Mouse (Mus musculus): ENCODE data around the gene Mon2.
A peak's percentile ranks its signal among the peaks of the same experiment; 100 is the strongest.

Mon2 gene

DNA sequence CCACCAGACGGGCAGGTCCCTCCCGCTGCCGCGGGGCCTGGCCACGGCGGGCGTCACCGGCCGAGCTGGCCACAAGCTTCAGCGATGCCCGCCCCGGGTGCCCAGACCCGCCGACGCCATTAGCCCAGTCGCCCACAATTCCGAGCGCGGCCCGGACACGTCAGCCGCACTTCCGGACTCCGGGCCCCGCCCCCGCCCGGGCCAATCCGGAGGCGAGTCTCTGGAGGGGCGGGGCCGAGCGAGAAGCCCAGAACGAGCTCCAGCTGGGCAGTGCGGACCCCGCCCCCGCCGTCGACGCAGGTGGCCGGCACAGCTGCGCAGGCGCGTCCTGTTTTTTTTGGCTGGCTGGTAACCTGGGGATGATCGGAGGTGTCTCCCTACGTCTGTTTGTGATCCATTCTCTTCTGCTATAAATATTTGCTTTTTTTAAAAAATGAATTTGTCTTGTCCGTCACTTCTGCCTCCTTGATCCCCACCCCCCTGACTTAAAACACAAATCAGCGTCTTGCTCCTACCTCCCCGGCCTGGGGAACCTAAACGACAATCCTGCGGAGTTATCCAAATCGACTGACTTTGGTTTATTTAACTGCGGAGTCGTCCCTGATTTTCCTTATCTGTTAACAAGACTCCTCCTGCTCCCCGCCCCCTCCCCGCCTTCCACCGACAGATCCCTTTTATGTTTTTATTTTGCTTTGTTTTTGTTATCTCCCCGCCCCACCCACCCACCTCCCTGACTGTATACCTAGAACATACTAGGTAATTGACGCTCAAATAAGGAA is at the start of gene Mon2:
Gene Mon2, minus strand, starts transcription at position 261 of the 779 bp plus-strand sequence.
- DNase-seq: peak; percentile 99

- peak; percentile 14 for DNase-seq
These were observed 44.5 kb upstream of the Mon2 start for GRCm38 (mm10) chr10:123120666-123121392.

GRCm38 (mm10) chr10:123116861-123117260 is 40.6 kb upstream of the Mon2 start:
- no peak for DNase-seq

DNA sequence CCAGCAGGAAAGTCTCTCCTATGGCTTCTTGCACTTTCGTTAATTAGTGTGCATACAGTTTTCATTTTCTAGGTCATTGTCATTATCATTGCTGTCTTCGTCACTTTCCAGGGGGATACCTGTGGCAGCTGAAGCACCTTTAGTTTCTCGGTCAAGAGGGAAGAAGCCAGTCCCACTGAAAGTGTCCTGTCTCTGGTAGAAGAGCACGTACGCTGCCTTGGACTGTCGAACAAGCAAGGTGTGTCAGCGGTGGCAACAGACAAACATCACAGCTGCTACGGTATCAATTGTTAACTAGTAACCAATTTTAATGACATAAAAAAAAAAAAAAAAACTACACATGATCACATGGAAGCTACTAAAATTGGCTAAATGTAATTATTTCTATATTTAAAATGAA is 37.2 kb upstream of the Mon2 start:
- DNase-seq: no peak

DNA sequence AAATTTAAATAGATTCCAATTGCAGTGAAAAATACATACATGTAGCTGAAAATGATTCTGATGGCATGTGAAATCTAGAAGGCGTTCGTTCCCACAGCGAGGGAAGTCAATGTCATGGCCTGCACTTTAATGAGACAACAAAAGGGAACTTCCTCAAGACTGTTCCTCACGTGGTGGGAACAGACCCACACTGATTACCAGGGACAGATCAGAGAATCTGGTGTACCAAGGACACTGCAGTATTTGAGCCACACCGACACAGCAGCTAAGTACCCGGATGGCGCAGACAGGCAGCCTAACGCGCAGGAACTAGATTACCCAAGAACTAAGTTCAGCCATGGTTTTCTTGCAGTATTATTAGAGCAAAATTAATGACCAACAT is 36.5 kb upstream of the Mon2 start:
- no peak for DNase-seq

DNA sequence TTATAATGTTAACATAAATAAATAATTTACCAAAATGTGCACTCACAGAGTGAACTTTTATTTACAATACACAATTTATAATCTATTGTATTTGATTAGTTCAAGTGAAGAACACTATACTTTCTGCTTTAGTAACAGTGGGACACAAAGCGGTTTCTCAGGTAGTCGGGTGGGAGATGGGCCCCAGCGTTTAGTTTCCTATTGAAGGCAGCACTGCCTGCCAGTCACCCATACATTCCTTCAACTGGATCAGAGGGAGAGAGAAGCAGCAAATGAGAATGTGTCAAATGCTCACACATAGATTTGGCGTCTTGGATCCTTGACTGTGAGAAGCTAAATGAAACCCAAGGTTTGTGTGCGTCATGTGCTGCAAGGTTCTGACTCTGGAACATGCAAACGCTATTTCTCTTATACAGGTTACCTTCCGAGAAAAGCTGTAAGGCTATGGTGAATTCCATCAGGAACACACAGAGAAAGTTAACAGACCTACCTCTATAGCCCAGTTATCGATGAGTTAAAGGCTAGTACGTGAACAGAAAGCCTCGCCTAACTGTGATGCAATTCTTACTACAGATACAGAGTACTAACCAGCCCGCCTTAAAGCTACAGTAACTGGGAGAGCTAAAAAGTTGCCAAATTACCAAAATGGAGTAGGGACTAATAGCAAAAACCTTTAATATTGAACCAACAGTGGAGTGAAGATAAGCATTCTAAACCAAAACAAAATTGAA is 35.9 kb upstream of the Mon2 start:
- DNase-seq: no peak

DNA sequence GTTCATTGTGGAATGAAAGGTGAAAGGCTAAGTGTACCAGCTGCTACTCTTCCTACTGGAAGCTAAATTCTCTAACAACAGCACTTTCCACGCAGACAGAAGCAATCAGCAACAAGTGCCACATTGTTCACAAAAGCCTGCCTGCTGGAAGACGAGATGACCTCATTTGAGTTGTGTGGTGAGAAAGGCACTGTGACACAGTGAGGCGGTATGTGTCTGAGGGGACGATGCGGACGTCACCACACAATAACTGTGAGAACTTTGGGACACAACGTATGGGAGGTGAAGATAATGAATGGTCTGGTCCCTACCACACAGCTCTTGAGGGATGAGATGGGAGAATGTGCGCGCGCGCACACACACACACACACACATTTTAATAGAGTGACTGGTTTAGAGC is 34.2 kb upstream of the Mon2 start:
- DNase-seq: no peak

- DNase-seq: no peak
These were observed 32.2 kb upstream of the Mon2 start for GRCm38 (mm10) chr10:123108527-123108926.

GRCm38 (mm10) chr10:123108121-123108520 is 31.8 kb upstream of the Mon2 start:
- no peak for DNase-seq

DNA sequence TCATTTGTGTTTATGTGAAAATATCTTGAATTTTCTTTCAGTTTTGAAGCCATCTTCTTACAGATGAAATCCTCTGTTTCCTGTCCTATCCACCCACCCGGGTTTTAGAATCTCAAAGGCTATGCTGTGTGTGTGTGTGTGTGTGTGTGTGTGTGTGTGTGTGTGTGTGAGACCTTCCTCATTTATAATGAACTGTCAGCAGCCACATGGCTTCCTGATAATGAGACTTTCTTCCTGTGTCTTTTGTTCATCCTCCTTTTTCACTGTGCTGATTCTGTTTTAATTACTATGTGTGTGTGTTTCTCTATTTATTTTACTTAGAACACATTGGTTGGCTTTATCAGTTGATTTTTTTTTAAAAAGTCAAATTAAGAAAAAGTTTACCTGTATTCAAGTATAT is 25.0 kb upstream of the Mon2 start:
- no peak for DNase-seq

- no peak for DNase-seq
These were observed 24.3 kb upstream of the Mon2 start for GRCm38 (mm10) chr10:123100584-123100983.

DNA sequence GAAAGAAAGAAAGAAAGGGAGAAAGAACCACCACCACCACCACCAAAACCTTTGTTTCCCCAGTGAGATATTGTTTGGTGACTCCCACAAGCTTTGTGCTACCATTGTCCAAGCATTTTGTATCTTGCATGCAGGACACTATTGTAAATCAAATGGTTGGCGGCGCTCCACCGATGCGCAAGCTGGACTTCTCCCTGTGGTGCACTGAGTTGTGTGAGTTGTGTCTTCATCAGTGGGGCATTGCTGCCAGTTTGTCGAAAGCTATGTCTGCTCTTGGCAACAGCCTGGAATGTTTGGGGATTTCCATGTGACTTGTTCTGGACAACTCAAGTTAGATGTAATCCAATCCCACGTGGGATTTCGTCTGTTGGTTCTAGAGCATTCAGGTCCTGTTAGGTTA is 18.2 kb upstream of the Mon2 start:
- DNase-seq: no peak

DNA sequence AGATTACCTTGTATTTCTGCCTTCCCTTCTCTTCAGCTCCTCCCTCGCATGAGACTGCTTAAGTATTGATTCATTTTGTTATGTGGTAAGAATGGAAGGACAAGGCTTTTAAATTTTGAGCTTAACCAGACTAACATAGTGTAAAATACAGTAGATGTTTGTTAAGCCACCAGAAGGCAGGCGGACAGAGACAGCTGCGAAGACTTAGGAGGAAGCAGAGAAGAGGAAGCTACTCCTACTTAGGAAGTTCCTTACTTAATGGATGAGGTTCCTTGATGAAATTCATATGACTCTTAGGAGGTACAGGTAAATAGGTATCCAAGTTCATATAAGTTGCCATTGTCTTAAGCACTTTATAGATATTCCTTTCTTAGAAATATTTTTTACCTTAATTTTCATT is 16.3 kb upstream of the Mon2 start:
- no peak for DNase-seq

DNA sequence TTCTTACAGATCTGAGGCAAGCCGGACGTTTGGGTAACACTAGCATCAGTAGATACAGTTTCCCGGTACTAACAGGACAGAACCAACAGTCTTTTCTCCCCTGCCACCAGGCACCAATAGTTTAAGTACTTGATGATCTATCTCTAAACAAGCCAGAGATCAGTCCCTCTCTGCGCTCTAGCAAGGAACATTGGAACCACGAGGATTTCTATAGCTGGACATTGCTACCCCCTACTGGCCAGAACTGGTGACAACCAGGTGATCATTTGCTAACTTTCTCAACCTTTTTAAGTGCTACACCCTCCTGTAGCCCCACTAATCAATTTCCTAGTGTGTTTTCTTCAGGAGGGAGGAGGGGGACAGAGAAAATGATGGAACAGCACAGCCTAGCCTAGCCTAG is 15.4 kb upstream of the Mon2 start:
- peak; percentile 71 for DNase-seq

GRCm38 (mm10) chr10:123089425-123089930 is 13.2 kb upstream of the Mon2 start:
- no peak for DNase-seq

DNA sequence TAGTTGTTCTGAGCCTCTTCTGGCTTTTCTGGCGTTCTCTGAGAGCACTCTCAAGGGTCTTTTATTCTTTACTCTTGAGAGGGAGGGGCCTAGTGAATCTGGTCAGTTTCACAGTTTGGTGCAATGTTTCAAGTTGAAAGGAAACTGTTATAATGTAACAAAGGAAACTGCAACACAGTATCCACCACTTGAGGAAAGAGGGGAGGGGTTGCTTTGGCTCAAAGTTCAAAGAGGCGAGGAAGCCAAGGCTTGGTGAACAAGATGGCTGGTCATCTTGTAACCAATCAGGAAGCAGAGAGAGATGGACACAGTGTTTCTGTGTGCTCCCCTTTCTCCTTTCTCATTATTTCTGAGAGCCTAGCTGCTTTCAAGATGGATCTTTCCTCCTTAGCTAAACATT is 10.5 kb upstream of the Mon2 start:
- no peak for DNase-seq

GRCm38 (mm10) chr10:123084900-123085641 is 8.8 kb upstream of the Mon2 start:
- no peak for DNase-seq

DNA sequence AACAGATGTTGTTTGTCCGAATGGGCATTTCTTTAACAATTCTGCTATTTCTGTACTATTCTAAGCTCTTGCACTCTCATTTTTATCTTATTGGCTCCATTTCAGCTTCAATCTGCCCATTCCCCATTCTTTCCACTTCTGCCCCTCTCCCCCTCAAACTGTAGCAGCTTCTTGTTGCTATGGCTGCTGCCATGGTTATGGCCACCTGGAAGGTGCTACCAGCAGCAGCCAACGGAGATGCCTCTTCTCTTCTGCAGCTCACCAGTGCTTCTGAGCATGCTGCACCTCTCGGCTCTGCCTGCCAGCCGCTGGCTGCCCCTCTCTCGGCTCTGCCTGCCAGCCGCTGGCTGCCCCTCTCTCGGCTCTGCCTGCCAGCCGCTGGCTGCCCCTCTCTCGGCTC is 8.0 kb upstream of the Mon2 start:
- no peak for DNase-seq

GRCm38 (mm10) chr10:123075751-123076242 is 508 bp downstream of the Mon2 start:
- no peak for DNase-seq

- no peak for DNase-seq
These were observed 4.3 kb downstream of the Mon2 start for GRCm38 (mm10) chr10:123071997-123072396.

- DNase-seq: no peak
These were observed 13.3 kb downstream of the Mon2 start for GRCm38 (mm10) chr10:123063021-123063420.

GRCm38 (mm10) chr10:123060831-123061230 is 15.5 kb downstream of the Mon2 start:
- DNase-seq: no peak

GRCm38 (mm10) chr10:123057082-123057481 is 19.2 kb downstream of the Mon2 start:
- no peak for DNase-seq

Measured in kidney, postnatal 10 days (tissue).